Mouse (Mus musculus) hindbrain, embryonic 14.5 days (tissue): ENCODE results near the gene Notch2. TPM values are rescaled to one million over a fixed set of nuclear protein-coding genes. Genes with fewer than 3 reads are reported as not detected.

ENCODE experiments used
- ATAC-seq: fragments of 200-750 bp; cut with Nextera tagmentation; 2 replicates; pipeline ENCODE4 v1.8.0; 2017; ENCODE audit warnings: moderate number of reproducible peaks, mild to moderate bottlenecking, moderate TSS enrichment, moderate library complexity; ENCODE audit not compliant: low FRiP score
- DNase-seq: peaks from one replicate; pipeline ENCODE4 v3.0.0-alpha.2; 2015; ENCODE audit warnings: low spot score
- H3K27ac ChIP-seq: fragments of 300-500 bp; sonication (generic); 2 replicates; pipeline ENCODE4 v1.5.1; 2014; ENCODE audit warnings: mild to moderate bottlenecking, moderate library complexity
- H3K27me3 ChIP-seq: fragments of 300-500 bp; sonication (generic); 2 replicates; pipeline ENCODE4 v1.6.1; 2014; ENCODE audit warnings: mild to moderate bottlenecking, low read length, mixed read lengths; ENCODE audit not compliant: control insufficient read depth, insufficient read depth
- H3K36me3 ChIP-seq: fragments of 300-500 bp; sonication (generic); replicated peaks from 2 replicates; pipeline ENCODE4 v1.6.1; 2014; ENCODE audit not compliant: control insufficient read depth, insufficient read depth
- H3K4me1 ChIP-seq: fragments of 300-500 bp; sonication (generic); replicated peaks from 2 replicates; pipeline ENCODE4 v1.6.1; 2014; ENCODE audit warnings: antibody characterized with exemption, low read length, mixed read lengths; ENCODE audit not compliant: control insufficient read depth, insufficient read depth
- H3K4me2 ChIP-seq: fragments of 300-500 bp; sonication (generic); replicated peaks from 2 replicates; pipeline ENCODE4 v1.6.1; 2014; ENCODE audit warnings: mild to moderate bottlenecking, moderate library complexity
- H3K4me3 ChIP-seq: fragments of 300-500 bp; sonication (generic); replicated peaks from 2 replicates; pipeline ENCODE4 v1.5.1; 2014; ENCODE audit warnings: mild to moderate bottlenecking, low read length
- H3K9ac ChIP-seq: fragments of 300-500 bp; sonication (generic); 2 replicates; pipeline ENCODE4 v1.6.1; 2014
- H3K9me3 ChIP-seq: fragments of 300-500 bp; sonication (generic); 2 replicates; pipeline ENCODE4 v1.6.1; 2016; ENCODE audit warnings: low read length; ENCODE audit not compliant: control insufficient read depth
- WGBS: fragments of 180-500 bp; shearing (Covaris S2); extraction: QIAGEN DNeasy Blood & Tissue Kit; methylation state at CpG from one replicate; pipeline ENCODE4 v1.1.7; 2014; 5-methylcytosine and 5-hydroxymethylcytosine counted together
- polyA plus RNA-seq: library from polyadenylated mRNA; unstranded; fragments of >200 nt; fragmentation: Nextera tagmentation; extraction: Ambion mirVana; gene quantifications from 2 replicates; pipeline ENCODE4 v1.2.1, GENCODE M21; 2014

Notch2 gene
- polyA plus RNA-seq, 1 experiment from 2014 or later = 15.2 TPM

DNA sequence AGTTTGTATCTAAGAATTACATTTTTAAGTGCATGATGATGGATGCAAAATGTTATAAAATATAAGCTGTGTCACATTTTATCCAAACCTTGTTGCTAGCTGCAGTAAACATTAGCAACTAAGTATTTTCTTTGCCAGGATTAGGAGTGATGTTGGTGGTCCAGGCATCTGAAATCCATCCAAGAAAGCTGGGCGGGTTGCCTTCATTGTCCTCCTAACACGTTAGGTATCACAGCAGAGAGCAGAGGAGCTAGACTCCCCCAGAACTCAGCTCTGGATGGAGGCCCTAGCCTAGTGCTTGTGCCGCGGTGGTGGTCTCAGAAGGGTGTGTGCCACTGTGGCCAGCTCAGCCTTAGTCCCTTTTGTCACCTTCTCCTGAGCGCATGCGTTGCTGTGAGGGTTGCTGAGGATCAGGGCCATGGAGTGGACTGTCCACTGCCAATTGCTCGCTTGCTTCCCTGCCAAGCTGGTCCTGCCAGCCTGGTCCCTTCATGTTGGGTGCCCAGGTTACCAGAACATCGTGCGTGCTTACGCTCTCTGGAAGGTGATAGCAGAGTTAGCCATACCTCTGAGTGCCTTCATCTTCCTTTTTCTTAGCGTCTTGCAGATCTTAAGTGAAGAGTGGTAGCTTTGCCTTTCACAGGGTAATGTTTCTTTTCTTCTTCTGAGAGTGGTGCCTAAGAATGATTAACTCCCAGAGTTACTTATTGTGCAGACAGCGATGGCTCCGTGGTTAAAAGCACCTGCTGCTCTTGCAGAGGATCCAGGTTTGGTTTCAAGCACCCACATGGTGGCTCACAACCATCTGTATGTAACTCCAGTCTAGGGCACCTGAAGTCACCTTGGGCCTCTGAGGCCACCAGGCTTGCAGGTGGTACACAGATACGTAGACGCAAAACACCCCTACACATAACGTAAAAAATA is 39.4 kb downstream of the Notch2 start:
- H3K9me3 ChIP-seq = no peaks in the 10 kb centered on the region
- H3K9ac ChIP-seq = no peak overlapping the region
- no peaks in the 10 kb centered on the region for H3K36me3 ChIP-seq
- 72% methylated on average over 16 of the region's 16 CpGs for WGBS
- H3K27me3 ChIP-seq = no peaks in the 10 kb centered on the region
- DNase-seq (no peak), ATAC-seq (no peak)
- no peak overlapping the region for H3K4me2 ChIP-seq
- H3K4me3 ChIP-seq = no peak overlapping the region
- peak overlapping the region; percentile 32; the same call in 1 of the 2 replicates for H3K27ac ChIP-seq
- peaks cover 5% of the 10 kb centered on the region; the same call in 1 of the 2 replicates for H3K4me1 ChIP-seq

DNA sequence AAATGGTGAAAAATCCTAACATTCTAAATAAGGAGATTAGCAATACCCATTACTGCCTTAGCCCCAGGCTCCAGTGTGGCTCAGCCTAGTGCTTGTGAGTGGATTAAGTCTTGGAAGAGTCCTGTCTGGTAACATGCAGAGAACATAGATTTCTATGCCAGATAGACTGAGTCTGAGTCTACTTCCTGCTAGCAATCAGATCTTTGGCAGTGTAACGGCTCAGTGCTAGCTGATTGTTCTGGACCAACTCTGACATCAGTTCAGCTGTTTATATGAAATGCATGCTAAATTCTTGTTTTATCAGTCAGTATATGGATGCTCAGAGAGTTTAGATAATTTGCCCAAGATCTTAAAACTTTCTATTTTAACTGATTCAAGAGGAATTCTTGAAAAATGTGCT is 40.5 kb downstream of the Notch2 start:
- Histone ChIP-seq H3K4me3 (no peak overlapping the region), H3K27me3 (no peaks in the 10 kb centered on the region), H3K9ac (no peak overlapping the region), H3K36me3 (no peaks in the 10 kb centered on the region), H3K27ac (no peak overlapping the region), H3K4me1 (peaks cover 5% of the 10 kb centered on the region; the same call in 1 of the 2 replicates), H3K9me3 (no peaks in the 10 kb centered on the region), H3K4me2 (no peak overlapping the region)
- DNase-seq = no peak
- no peak for ATAC-seq
- 75% methylated on average over 1 of the region's 1 CpGs for WGBS

DNA sequence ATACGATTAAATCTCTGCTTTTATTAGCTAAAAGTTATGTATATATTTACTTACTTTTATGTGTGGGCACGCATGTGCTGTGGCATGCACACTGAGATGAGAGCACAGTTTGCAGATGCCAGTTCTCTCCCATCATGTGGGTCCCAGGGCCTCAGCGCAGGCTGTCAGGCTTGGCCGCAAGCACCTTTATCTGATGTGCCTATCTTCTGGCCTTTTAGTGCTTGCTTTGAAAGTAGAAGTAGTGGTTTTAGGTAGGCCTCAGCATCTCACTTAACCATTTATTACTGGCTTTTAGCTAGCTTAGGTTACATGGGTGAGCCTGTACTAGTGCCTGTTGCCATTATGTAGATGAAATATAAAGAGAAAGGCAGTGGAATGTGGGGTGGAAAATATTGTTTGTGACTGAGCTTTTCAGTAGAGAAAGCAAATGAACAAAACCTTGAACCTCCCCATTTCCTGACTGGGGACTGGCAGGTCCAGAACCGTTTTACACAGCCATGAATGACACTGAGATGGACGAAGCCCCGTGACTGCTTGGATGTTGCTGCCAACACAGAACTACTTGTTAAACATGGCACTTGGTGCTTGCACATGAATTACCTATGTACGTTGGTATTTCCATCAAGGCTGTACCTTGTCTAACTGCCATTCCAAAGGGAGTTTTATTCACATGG is 41.1 kb downstream of the Notch2 start:
- WGBS = 79% methylated on average over 8 of the region's 8 CpGs
- no peak for ATAC-seq

DNA sequence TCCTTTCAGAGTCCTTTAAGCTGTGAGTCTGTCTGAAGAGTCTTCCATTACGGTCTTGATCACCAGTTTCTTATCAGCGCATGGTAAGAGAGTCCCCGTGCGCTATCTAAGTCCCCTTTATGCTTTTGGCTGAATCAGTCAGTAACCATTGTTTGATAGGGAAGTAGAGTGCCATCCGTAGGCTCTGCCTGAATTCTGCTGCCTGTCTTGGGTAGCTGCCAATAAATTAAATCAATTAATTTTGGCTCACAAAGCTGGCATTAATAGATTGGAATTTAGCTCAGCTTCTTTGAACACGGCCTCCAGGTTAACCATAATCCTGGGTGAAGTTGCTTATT is 41.6 kb downstream of the Notch2 start:
- peak; percentile 33 for DNase-seq
- WGBS = 52% methylated on average over 6 of the region's 6 CpGs
- 0 out of 2 replicates have a peak, but pooled peaks have one; percentile 26 for ATAC-seq

More for the DNA sequence above, 41.1 kb downstream of the Notch2 start:
- Histone ChIP-seq H3K4me3 (no peak overlapping the region), H3K9me3 (no peaks in the 10 kb centered on the region), H3K9ac (no peak overlapping the region), H3K27ac (no peak overlapping the region), H3K4me2 (no peak overlapping the region), H3K4me1 (peaks cover 5% of the 10 kb centered on the region; the same call in 1 of the 2 replicates), H3K36me3 (no peaks in the 10 kb centered on the region), H3K27me3 (no peaks in the 10 kb centered on the region)
- no peak for DNase-seq

DNA sequence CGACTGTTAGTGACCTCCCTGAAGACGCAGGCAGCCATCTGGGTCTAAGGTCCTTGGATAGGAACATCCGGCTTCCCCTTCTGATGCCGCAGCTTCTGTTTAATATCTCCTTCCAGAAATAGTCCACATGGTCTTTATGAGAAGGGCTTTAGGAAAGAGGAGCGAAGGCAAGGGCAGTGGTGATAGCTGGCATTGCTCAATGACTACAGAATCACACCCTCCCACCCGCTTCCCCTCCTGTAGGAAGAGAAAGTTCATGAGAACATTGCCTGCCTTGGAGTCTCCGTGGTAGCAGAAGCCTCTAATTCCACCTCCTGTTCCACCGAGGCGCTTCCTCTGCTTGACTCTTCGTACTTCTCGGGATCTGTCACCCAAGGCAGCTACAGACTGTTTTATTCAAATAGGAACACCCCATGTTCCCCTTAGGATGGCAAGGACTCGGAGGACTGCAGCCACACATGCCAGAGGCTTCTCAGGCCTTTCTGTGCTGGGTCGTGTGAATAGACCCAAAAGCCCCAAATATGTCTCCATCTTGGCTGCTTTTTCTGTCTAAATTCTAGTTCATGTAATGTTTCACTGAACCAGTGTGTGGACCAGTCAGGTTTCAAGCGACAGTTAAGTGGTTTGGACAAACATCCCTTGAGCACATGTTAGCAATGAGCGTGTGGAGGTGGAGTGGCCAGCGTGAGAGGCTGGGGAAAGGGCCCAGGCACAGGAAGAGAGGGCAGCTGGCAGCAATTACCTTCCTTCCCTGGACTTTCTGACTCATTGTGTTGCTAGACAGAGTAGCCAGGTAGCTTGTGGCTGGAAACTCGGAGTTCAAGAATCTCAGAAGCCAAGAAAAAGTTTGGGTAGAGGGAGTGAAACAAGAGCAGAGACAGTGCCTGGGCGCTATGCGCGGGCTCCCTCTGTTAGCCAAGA is 42.7 kb downstream of the Notch2 start:
- ATAC-seq (no peak), DNase-seq (no peak)
- H3K9me3 ChIP-seq = no peaks in the 10 kb centered on the region
- no peak overlapping the region for H3K9ac ChIP-seq
- no peak overlapping the region for H3K27ac ChIP-seq
- no peak overlapping the region for H3K4me3 ChIP-seq
- 89% methylated on average over 20 of the region's 20 CpGs for WGBS
- no peaks in the 10 kb centered on the region for H3K36me3 ChIP-seq
- no peaks in the 10 kb centered on the region for H3K27me3 ChIP-seq
- no peak overlapping the region for H3K4me2 ChIP-seq
- peaks cover 4% of the 10 kb centered on the region for H3K4me1 ChIP-seq

More for the DNA sequence above, 41.6 kb downstream of the Notch2 start:
- H3K4me2 ChIP-seq = no peak overlapping the region
- no peaks in the 10 kb centered on the region for H3K36me3 ChIP-seq
- no peak overlapping the region for H3K4me3 ChIP-seq
- peaks cover 5% of the 10 kb centered on the region; the same call in 1 of the 2 replicates for H3K4me1 ChIP-seq
- H3K9me3 ChIP-seq = no peaks in the 10 kb centered on the region
- H3K27ac ChIP-seq = no peak overlapping the region
- H3K9ac ChIP-seq = no peak overlapping the region
- no peaks in the 10 kb centered on the region for H3K27me3 ChIP-seq

DNA sequence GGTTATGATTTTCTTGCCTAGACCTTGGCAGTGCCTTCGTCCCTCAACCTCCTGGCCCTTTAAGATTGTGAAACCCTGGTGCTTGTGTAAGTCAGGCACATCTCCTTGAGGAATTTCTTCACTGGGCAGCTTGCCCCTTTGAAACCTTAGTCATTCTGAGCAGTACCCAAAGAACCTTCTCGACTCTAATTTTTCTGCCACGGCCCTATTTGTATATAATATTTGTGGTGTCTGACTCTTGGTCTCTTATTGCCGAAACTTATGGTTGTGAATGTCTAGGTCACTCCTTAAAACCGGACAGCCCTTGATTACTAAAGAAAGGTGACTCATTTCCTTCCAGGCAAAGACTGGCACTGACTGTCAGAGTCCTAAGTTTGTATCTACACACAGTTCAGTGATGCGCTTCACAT is 43.6 kb downstream of the Notch2 start:
- Histone ChIP-seq H3K36me3 (no peaks in the 10 kb centered on the region), H3K9me3 (no peaks in the 10 kb centered on the region), H3K27me3 (no peaks in the 10 kb centered on the region), H3K4me3 (no peak overlapping the region), H3K9ac (no peak overlapping the region), H3K27ac (peak overlapping the region; percentile 26; the same call in 1 of the 2 replicates), H3K4me1 (peaks cover 13% of the 10 kb centered on the region), H3K4me2 (no peak overlapping the region)
- ATAC-seq (no peak), DNase-seq (no peak)
- 91% methylated on average over 6 of the region's 6 CpGs for WGBS

DNA sequence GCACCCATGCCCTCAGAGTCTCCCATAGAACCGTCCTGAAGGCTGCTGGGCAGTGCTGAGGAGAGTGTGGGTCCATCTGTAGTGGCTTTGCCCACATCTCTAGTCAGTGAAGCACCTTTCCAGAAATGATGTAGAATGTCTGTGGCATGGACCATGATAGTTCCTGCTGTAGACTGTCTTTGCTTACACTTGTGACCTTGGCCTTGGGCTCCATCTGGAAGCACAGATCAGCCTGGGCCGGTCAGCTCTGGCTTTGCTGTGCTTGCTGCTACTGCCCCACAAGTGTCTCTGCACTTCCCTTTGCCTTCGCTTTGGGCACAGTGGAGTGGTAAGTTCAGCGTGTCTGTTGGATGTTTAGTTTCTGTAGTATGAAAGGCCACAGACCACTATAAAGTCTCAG is 45.7 kb downstream of the Notch2 start:
- Histone ChIP-seq H3K9me3 (no peaks in the 10 kb centered on the region), H3K4me3 (no peak overlapping the region), H3K4me2 (no peak overlapping the region), H3K27me3 (no peaks in the 10 kb centered on the region), H3K9ac (no peak overlapping the region), H3K27ac (no peak overlapping the region), H3K36me3 (no peaks in the 10 kb centered on the region), H3K4me1 (peaks cover 34% of the 10 kb centered on the region)
- DNase-seq (no peak), ATAC-seq (no peak)
- WGBS = 93% methylated on average over 4 of the region's 4 CpGs

DNA sequence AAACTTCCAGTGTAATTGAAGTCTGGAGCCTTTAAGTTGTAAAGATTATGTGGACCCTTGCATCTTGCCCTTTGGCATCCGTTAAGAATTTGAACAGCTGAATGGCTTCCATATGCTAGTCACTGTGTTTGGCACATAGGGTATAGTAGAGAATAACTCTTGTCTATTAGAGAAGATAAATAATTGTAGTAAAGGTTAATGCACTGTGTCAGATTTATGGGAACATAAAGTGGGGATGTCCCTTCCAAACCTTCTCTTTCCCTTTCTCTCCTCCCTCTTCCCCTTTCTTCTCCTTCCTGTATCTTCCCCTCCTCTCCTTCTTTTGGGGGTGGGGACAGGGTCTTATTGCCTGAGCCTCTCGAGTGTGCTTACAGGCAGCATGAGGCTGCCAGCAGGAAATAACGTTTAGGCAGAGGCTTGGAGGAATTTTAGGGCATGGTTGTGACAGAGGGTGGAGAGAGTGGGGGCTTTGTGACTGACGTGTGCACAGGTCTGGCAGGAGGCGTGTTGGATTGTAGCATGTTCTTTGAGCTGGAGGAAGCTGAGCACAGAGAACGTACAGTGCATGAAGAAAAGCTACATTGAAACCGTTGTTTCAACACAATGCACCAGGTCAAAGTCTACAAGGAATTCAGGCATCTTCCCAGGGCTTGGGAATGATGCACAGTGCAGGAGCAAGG is 47.8 kb downstream of the Notch2 start:
- Histone ChIP-seq H3K36me3 (no peaks in the 10 kb centered on the region), H3K9me3 (no peaks in the 10 kb centered on the region), H3K9ac (peak overlapping the region; percentile 7; the same call in 1 of the 2 replicates), H3K4me2 (no peak overlapping the region), H3K4me1 (peaks cover 42% of the 10 kb centered on the region), H3K27me3 (no peaks in the 10 kb centered on the region), H3K4me3 (no peak overlapping the region), H3K27ac (peak overlapping the region; percentile 88)
- 30% methylated on average over 7 of the region's 7 CpGs for WGBS
- ATAC-seq = peak; percentile 46; the same call in 1 of the 2 replicates
- no peak for DNase-seq
